Mouse (Mus musculus): ENCODE data around the gene Clec2g.

GRCm38 (mm10) chr6:129010505-129010873, 76.3 kb downstream of the Clec2g start:
- TF ChIP-seq CTCF (IDR thresholded peaks at IDR 0.05; ENCODE audit: control insufficient read depth, insufficient read depth, low read length) = no peak
- no peak for TF ChIP-seq POLR2A (IDR thresholded peaks at IDR 0.05; ENCODE audit: borderline replicate concordance, control insufficient read depth, low read depth, low read length)
